Mouse (Mus musculus): ENCODE results near the gene Pgap2. TPM values are rescaled to one million over a fixed set of nuclear protein-coding genes. Genes with fewer than 3 reads are reported as not detected.
A peak's percentile ranks its signal among the peaks of the same experiment; 100 is the strongest.

The Pgap2 gene
- total and polyA plus RNA-seq, 3 experiments, result 18.3 to 38.5 (median 23.7) TPM

DNA sequence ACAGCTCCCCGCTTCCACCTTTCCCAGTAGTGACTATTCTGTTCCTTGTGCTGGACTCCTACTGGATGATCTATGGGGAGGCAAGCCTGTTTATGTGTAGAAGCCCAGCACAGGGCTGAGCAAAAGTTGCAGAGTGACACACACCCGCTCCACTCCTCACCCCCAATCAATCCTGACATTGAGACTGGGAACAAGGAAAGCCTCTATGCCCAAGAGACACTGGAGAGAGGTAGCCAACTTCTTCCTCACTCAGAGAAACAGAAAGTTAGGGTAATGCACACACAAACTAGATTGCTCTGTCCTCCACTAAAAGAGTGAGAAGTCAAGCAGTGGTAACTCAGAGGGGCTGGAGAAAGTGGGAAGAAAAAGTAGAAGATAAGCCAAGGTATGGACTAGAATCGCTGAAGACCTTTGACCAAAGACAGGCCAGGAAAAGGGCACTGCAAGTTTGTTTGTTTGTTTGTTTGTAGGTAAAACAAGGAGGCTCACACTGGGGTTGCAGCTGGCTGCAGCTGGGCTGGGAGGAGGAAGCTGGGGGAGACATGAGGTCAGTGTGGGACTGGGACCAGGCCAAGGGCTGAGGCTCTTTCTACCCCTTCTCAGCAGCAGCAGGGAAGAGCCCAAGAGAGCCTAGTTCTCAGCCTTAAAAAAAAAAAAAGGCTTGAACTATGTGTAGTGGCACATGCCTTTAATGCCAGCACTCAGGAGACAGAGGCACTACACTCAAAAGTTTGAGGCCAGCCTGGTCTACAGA lies 35.0 kb downstream of the Pgap2 start:
- Histone ChIP-seq H3K79me2 (replicated peaks; ENCODE audit: control insufficient read depth, extremely low read depth, insufficient read depth, poor library complexity, severe bottlenecking) (peaks cover 52% of the 10 kb centered on the region), H3K9ac (ENCODE audit: insufficient read depth, low read depth) (no peak overlapping the region), H3K4me1 (ENCODE audit: control insufficient read depth in 1 of 2, insufficient read depth in 2 of 2) (peaks cover 43 to 68% of the 10 kb centered on the region in 2 experiments), H3K9me3 (replicated peaks; ENCODE audit: low read length) (peaks cover under 1% of the 10 kb centered on the region), H3K4me3 (replicated peaks in 1 of 3; ENCODE audit: low read depth in 2 of 3, low read length in 2 of 3, poor library complexity in 1 of 3) (no peak overlapping the region), H3K4me2 (ENCODE audit: insufficient read depth, low read depth, poor library complexity, severe bottlenecking) (no peak overlapping the region), H3K36me3 (replicated peaks in 1 of 2; ENCODE audit: control insufficient read depth in 1 of 2, insufficient read depth in 1 of 2, low read length in 1 of 2) (peaks cover 29 to 49% of the 10 kb centered on the region in 2 experiments), H3K27me3 (replicated peaks) (no peaks in the 10 kb centered on the region), H3K27ac (ENCODE audit: insufficient read depth, low read depth) (no peak overlapping the region)
- TF ChIP-seq MXI1 (IDR thresholded peaks at IDR 0.05; ENCODE audit: low read depth, low read length), result no peak; the same call in 1 of the 2 replicates
- TF ChIP-seq JUN (IDR thresholded peaks at IDR 0.05; ENCODE audit: insufficient read depth, low read depth, low read length), result no peak
- peak; percentile 58 for TF ChIP-seq ZNF384 (IDR thresholded peaks at IDR 0.05; ENCODE audit: low read depth, low read length)
- dilution Hi-C loops (cut with MboI; ENCODE audit: extremely low pct_ligation_motif_present, extremely low pct_unique_long_range_greater_than_20kb, low sequenced_read_pairs), result no loop called here
- DNase-seq (ENCODE audit: extremely low read depth), result no peak
- in situ Hi-C loops (cut with MboI; ENCODE audit: low pct_ligation_motif_present, low pct_unique_long_range_greater_than_20kb, low sequenced_read_pairs), result no loop called here

- TF ChIP-seq JUND (conservative IDR thresholded peaks at IDR 0.05; ENCODE audit: low read depth, low read length), result no peak
- peak; percentile 53; the same call in 1 of the 2 replicates for TF ChIP-seq CHD2 (IDR thresholded peaks at IDR 0.05; ENCODE audit: low read length)
- no peak for TF ChIP-seq ZC3H11A (IDR thresholded peaks at IDR 0.05; ENCODE audit: low read depth, low read length)
- no peaks in the 10 kb centered on the region for H3K27me3 ChIP-seq (replicated peaks)
- dilution Hi-C loops (cut with MboI; ENCODE audit: extremely low pct_ligation_motif_present, extremely low pct_unique_long_range_greater_than_20kb, low sequenced_read_pairs) (no loop called here), in situ Hi-C loops (cut with MboI; ENCODE audit: low pct_ligation_motif_present, low pct_unique_long_range_greater_than_20kb, low sequenced_read_pairs) (no loop called here)
- no peak overlapping the region for H3K27ac ChIP-seq (ENCODE audit: insufficient read depth, low read depth)
- peaks cover 41 to 66% of the 10 kb centered on the region in 2 experiments for H3K4me1 ChIP-seq (ENCODE audit: control insufficient read depth in 1 of 2, insufficient read depth in 2 of 2)
- no peak overlapping the region for H3K9ac ChIP-seq (ENCODE audit: insufficient read depth, low read depth)
- peak overlapping the region; percentile 81 for H3K4me2 ChIP-seq (ENCODE audit: insufficient read depth, low read depth, poor library complexity, severe bottlenecking)
- H3K4me3 ChIP-seq (replicated peaks in 1 of 3; ENCODE audit: low read depth in 2 of 3, low read length in 2 of 3, poor library complexity in 1 of 3), result no peak overlapping the region
- no peak for DNase-seq (ENCODE audit: extremely low read depth)
- H3K79me2 ChIP-seq (replicated peaks; ENCODE audit: control insufficient read depth, extremely low read depth, insufficient read depth, poor library complexity, severe bottlenecking), result peaks cover 52% of the 10 kb centered on the region
- H3K9me3 ChIP-seq (replicated peaks; ENCODE audit: low read length), result no peaks in the 10 kb centered on the region
- peaks cover 23 to 40% of the 10 kb centered on the region in 2 experiments for H3K36me3 ChIP-seq (replicated peaks in 1 of 2; ENCODE audit: control insufficient read depth in 1 of 2, insufficient read depth in 1 of 2, low read length in 1 of 2)
Observed at GRCm38 (mm10) chr7:102245775-102246174, 35.8 kb downstream of the Pgap2 start.

- no peak for TF ChIP-seq GABPA (IDR thresholded peaks at IDR 0.05; ENCODE audit: insufficient replicate concordance, low read depth, low read length)
- no peak for TF ChIP-seq JUND (conservative IDR thresholded peaks at IDR 0.05; ENCODE audit: low read depth, low read length)
- TF ChIP-seq MXI1 (IDR thresholded peaks at IDR 0.05; ENCODE audit: low read depth, low read length), result 0 out of 2 replicates have a peak, but pooled peaks have one; percentile 4
- no peak for TF ChIP-seq UBTF (IDR thresholded peaks at IDR 0.05; ENCODE audit: low read depth, low read length)
- no peak for TF ChIP-seq USF2 (conservative IDR thresholded peaks at IDR 0.05; ENCODE audit: low read depth, low read length)
- Histone ChIP-seq H3K4me1 (ENCODE audit: control insufficient read depth in 1 of 2, insufficient read depth in 2 of 2) (peaks cover 41 to 69% of the 10 kb centered on the region in 2 experiments), H3K79me2 (replicated peaks; ENCODE audit: control insufficient read depth, extremely low read depth, insufficient read depth, poor library complexity, severe bottlenecking) (peaks cover 50% of the 10 kb centered on the region), H3K9ac (ENCODE audit: insufficient read depth, low read depth) (no peak overlapping the region), H3K4me3 (replicated peaks in 1 of 3; ENCODE audit: low read depth in 2 of 3, low read length in 2 of 3, poor library complexity in 1 of 3) (no peak overlapping the region), H3K9me3 (replicated peaks; ENCODE audit: low read length) (no peaks in the 10 kb centered on the region), H3K36me3 (replicated peaks in 1 of 2; ENCODE audit: control insufficient read depth in 1 of 2, insufficient read depth in 1 of 2, low read length in 1 of 2) (peaks cover 18 to 36% of the 10 kb centered on the region in 2 experiments), H3K4me2 (ENCODE audit: insufficient read depth, low read depth, poor library complexity, severe bottlenecking) (peak overlapping the region; percentile 81), H3K27me3 (replicated peaks) (no peaks in the 10 kb centered on the region), H3K27ac (ENCODE audit: insufficient read depth, low read depth) (no peak overlapping the region)
- in situ Hi-C loops (cut with MboI; ENCODE audit: low pct_ligation_motif_present, low pct_unique_long_range_greater_than_20kb, low sequenced_read_pairs) (no loop called here), dilution Hi-C loops (cut with MboI; ENCODE audit: extremely low pct_ligation_motif_present, extremely low pct_unique_long_range_greater_than_20kb, low sequenced_read_pairs) (no loop called here)
- DNase-seq (ENCODE audit: extremely low read depth), result no peak
Observed at GRCm38 (mm10) chr7:102246265-102246664, 36.3 kb downstream of the Pgap2 start.
